Comparison of ENCODE assay signal across 8 mouse cellular contexts in genomic region chr13:46619633-46620032, GRCm38 (mm10). TPM values are rescaled to one million over a fixed set of nuclear protein-coding genes. Genes with fewer than 3 reads are reported as not detected.
DNase-seq lines count a peak whose midpoint lies in the region; ATAC-seq lines count a peak whose summit lies in the region.

No protein-coding gene starts in this region.

- no peaks in the 10 kb centered on the region; the same call in 1 of the 2 replicates for H3K4me1 ChIP-seq in liver, embryonic 11.5 days (replicated peaks; ENCODE audit: control insufficient read depth, insufficient read depth, low read length)
- H3K4me1 ChIP-seq in embryonic facial prominence, embryonic 13.5 days: peaks cover 16% of the 10 kb centered on the region
- peaks cover 13% of the 10 kb centered on the region for H3K4me1 ChIP-seq in intestine, embryonic 15.5 days (replicated peaks)

- H3K27me3 ChIP-seq in liver, embryonic 11.5 days (replicated peaks; ENCODE audit: control insufficient read depth, insufficient read depth, low read length): no peaks in the 10 kb centered on the region
- peaks cover 8% of the 10 kb centered on the region; the same call in 1 of the 2 replicates for H3K27me3 ChIP-seq in embryonic facial prominence, embryonic 13.5 days
- no peaks in the 10 kb centered on the region for H3K27me3 ChIP-seq in intestine, embryonic 15.5 days (replicated peaks)

- ATAC-seq in liver, embryonic 11.5 days (replicated peaks; ENCODE audit: low FRiP score): no peak
- ATAC-seq in embryonic facial prominence, embryonic 13.5 days (ENCODE audit: insufficient number of reproducible peaks, insufficient read depth, low FRiP score, low TSS enrichment, low read depth): no peak
- ATAC-seq in intestine, embryonic 15.5 days: peak; percentile 41
- ATAC-seq in megakaryocyte progenitor cell, adult 5-6 weeks (replicated peaks; ENCODE audit: poor library complexity): peak; percentile 76
- ATAC-seq in megakaryocyte-erythroid progenitor cell, adult 5-6 weeks (replicated peaks; ENCODE audit: low FRiP score, low TSS enrichment, poor library complexity, severe bottlenecking): no peak

- no peak overlapping the region for H3K9ac ChIP-seq in liver, embryonic 11.5 days (ENCODE audit: low read depth, low read length)
- 0 out of 2 replicates have a peak overlapping the region, but pooled peaks have one; percentile 27 for H3K9ac ChIP-seq in embryonic facial prominence, embryonic 13.5 days
- no peak overlapping the region for H3K9ac ChIP-seq in intestine, embryonic 15.5 days

- 57% methylated on average over 11 of the region's 11 CpGs for WGBS in liver, embryonic 11.5 days
- WGBS in embryonic facial prominence, embryonic 13.5 days: 36% methylated on average over 11 of the region's 11 CpGs
- 21% methylated on average over 11 of the region's 11 CpGs for WGBS in intestine, embryonic 15.5 days

- no peak overlapping the region for H3K27ac ChIP-seq in liver, embryonic 11.5 days (ENCODE audit: low read depth, low read length)
- H3K27ac ChIP-seq in embryonic facial prominence, embryonic 13.5 days: peak overlapping the region; percentile 22; the same call in 1 of the 2 replicates
- 0 out of 2 replicates have a peak overlapping the region, but pooled peaks have one; percentile 36 for H3K27ac ChIP-seq in intestine, embryonic 15.5 days

- H3K36me3 ChIP-seq in liver, embryonic 11.5 days (ENCODE audit: control insufficient read depth, insufficient read depth, low read length): peaks cover 3% of the 10 kb centered on the region; the same call in 1 of the 2 replicates
- no peaks in the 10 kb centered on the region for H3K36me3 ChIP-seq in embryonic facial prominence, embryonic 13.5 days
- H3K36me3 ChIP-seq in intestine, embryonic 15.5 days: no peaks in the 10 kb centered on the region

- no peak overlapping the region for H3K4me2 ChIP-seq in liver, embryonic 11.5 days
- peak overlapping the region; percentile 50 for H3K4me2 ChIP-seq in embryonic facial prominence, embryonic 13.5 days
- H3K4me2 ChIP-seq in intestine, embryonic 15.5 days (replicated peaks): peak overlapping the region; percentile 48

- no peak overlapping the region for H3K4me3 ChIP-seq in liver, embryonic 11.5 days (ENCODE audit: low read depth, low read length)
- no peak overlapping the region for H3K4me3 ChIP-seq in embryonic facial prominence, embryonic 13.5 days
- H3K4me3 ChIP-seq in intestine, embryonic 15.5 days (replicated peaks): no peak overlapping the region

- peak; percentile 19 for DNase-seq in liver
- DNase-seq in liver, embryonic 11.5 days (ENCODE audit: low spot score): no peak
- DNase-seq in thymus, postnatal 0 days (ENCODE audit: low spot score): peak; percentile 90
- DNase-seq in cerebellum, adult 8-10 months: no peak

- no peaks in the 10 kb centered on the region for H3K9me3 ChIP-seq in liver, embryonic 11.5 days (ENCODE audit: control insufficient read depth, low read length)
- no peaks in the 10 kb centered on the region for H3K9me3 ChIP-seq in embryonic facial prominence, embryonic 13.5 days
- H3K9me3 ChIP-seq in intestine, embryonic 15.5 days: no peaks in the 10 kb centered on the region

RNA-seq across cellular contexts. Expression of gene Fam8a1, which starts 49.7 kb away (rescaled TPM):
- polyA plus RNA-seq in liver, embryonic 11.5 days (2014; fragmentation: Nextera tagmentation; extraction: Ambion mirVana): 5.0 and 5.6 TPM in 2 replicates
- polyA plus RNA-seq in embryonic facial prominence, embryonic 13.5 days (2015; fragmentation: Nextera tagmentation; extraction: Ambion mirVana): 12.0 and 12.6 TPM in 2 replicates
- 9.4 and 9.9 TPM in 2 replicates for polyA plus RNA-seq in intestine, embryonic 15.5 days (2015; fragmentation: Nextera tagmentation; extraction: Ambion mirVana)
- total RNA-seq in megakaryocyte progenitor cell, adult 5-6 weeks (2015): 13.2 and 17.7 TPM in 2 replicates
- 7.0 TPM in 2 replicates for total RNA-seq in megakaryocyte progenitor cell, adult 5-6 weeks (2017)
- 6.4 and 9.4 TPM in 2 replicates for polyA plus RNA-seq in thymus, postnatal 0 days (2015; fragmentation: Nextera tagmentation; extraction: Ambion mirVana)
- total RNA-seq in megakaryocyte-erythroid progenitor cell, adult 5-6 weeks (2014; fragmentation: Nextera tagmentation): 12.1 and 14.3 TPM in 2 replicates
- 9.4 and 11.6 TPM in 2 replicates for total RNA-seq in megakaryocyte-erythroid progenitor cell, adult 5-6 weeks (2017)

Comparison
In these comparisons a context has a peak if more than half of its experiments do, and no peak if none do; other contexts are left out.
1. DNase-seq: peak in liver (single experiment) and thymus, postnatal 0 days (single experiment); none in liver, embryonic 11.5 days (single experiment) and cerebellum, adult 8-10 months (single experiment).
2. ATAC-seq: peak in intestine, embryonic 15.5 days (single experiment) and megakaryocyte progenitor cell, adult 5-6 weeks (single experiment); none in liver, embryonic 11.5 days (single experiment), embryonic facial prominence, embryonic 13.5 days (single experiment) and megakaryocyte-erythroid progenitor cell, adult 5-6 weeks (single experiment).